Mouse (Mus musculus) liver, embryonic 14.5 days (tissue): ENCODE data around the gene Igll1. TPM values are rescaled to one million over a fixed set of nuclear protein-coding genes. Genes with fewer than 3 reads are reported as not detected.

Source experiments
- ATAC-seq: fragments of 200-750 bp; cut with Nextera tagmentation; 2 replicates; pipeline ENCODE4 v1.8.0; 2017; ENCODE audit warnings: moderate number of reproducible peaks, mild to moderate bottlenecking, moderate library complexity; ENCODE audit not compliant: insufficient read depth
- DNase-seq, 3 experiments: peaks; one replicate each; pipeline ENCODE4 v3.0.0-alpha.2; 2012 to 2013; ENCODE audit warnings: low read depth in 3 of 3, low spot score in 3 of 3
- H3K27ac ChIP-seq: fragments of 300-500 bp; sonication (generic); 2 replicates; pipeline ENCODE4 v1.5.1; 2014; ENCODE audit warnings: moderate library complexity, mild to moderate bottlenecking, control low read depth, inconsistent platforms
- H3K27me3 ChIP-seq: fragments of 300-500 bp; sonication (generic); 2 replicates; pipeline ENCODE4 v1.6.1; 2014; ENCODE audit warnings: mild to moderate bottlenecking, low read length, moderate library complexity; ENCODE audit not compliant: control insufficient read depth, insufficient read depth
- H3K36me3 ChIP-seq: fragments of 300-500 bp; sonication (generic); replicated peaks from 2 replicates; pipeline ENCODE4 v1.6.1; 2014; ENCODE audit warnings: low read depth; ENCODE audit not compliant: control insufficient read depth, insufficient read depth
- H3K4me1 ChIP-seq, 2 experiments: fragments of 200-500 bp in 1 of 2; fragments of 300-500 bp in 1 of 2; sonication (generic) in 1 of 2; replicated peaks; 2 replicates each; pipeline ENCODE4 v1.6.1; 2012 to 2014; ENCODE audit warnings: antibody characterized with exemption in 1 of 2, inconsistent platforms in 1 of 2, low read length in 1 of 2; ENCODE audit not compliant: control insufficient read depth in 2 of 2, insufficient read depth in 2 of 2
- H3K4me2 ChIP-seq: fragments of 300-500 bp; sonication (generic); 2 replicates; pipeline ENCODE4 v1.6.1; 2014; ENCODE audit warnings: low read depth, mild to moderate bottlenecking, control low read depth, moderate library complexity
- H3K4me3 ChIP-seq, 2 experiments: fragments of 200-500 bp in 1 of 2; fragments of 300-500 bp in 1 of 2; sonication (generic) in 1 of 2; 2 replicates each; pipeline ENCODE4 v1.5.1; 2012 to 2014; ENCODE audit warnings: low read depth in 2 of 2, low read length in 2 of 2, mild to moderate bottlenecking in 2 of 2, control low read depth in 1 of 2, inconsistent platforms in 1 of 2, moderate library complexity in 1 of 2; ENCODE audit not compliant: insufficient read depth in 1 of 2
- H3K9ac ChIP-seq: fragments of 300-500 bp; sonication (generic); replicated peaks from 2 replicates; pipeline ENCODE4 v1.6.1; 2014; ENCODE audit warnings: mild to moderate bottlenecking, control low read depth, moderate library complexity
- H3K9me3 ChIP-seq: fragments of 300-500 bp; sonication (generic); 2 replicates; pipeline ENCODE4 v1.6.1; 2016; ENCODE audit warnings: low read length, mixed read lengths; ENCODE audit not compliant: control insufficient read depth
- CTCF ChIP-seq: IDR thresholded peaks from 2 replicates; pipeline ENCODE4 v1.5.1; 2016; ENCODE audit warnings: antibody characterized with exemption, low read depth, control low read depth
- EP300 ChIP-seq: IDR thresholded peaks from 2 replicates; pipeline ENCODE4 v1.6.1; 2016; ENCODE audit warnings: antibody characterized with exemption, low read depth
- WGBS: fragments of 180-500 bp; shearing (Covaris S2); extraction: QIAGEN DNeasy Blood & Tissue Kit; methylation state at CpG from one replicate; pipeline ENCODE4 v1.1.7; 2014; ENCODE audit not compliant: insufficient replicate concordance; 5-methylcytosine and 5-hydroxymethylcytosine counted together
- polyA plus RNA-seq, 2 experiments: library from polyadenylated mRNA; depleted of rRNA in 1 of 2; stranded (reverse) in 1 of 2; unstranded in 1 of 2; fragments of >200 nt; fragmentation: Nextera tagmentation in 1 of 2; extraction: Ambion mirVana in 1 of 2; gene quantifications; 2 replicates each; pipeline versions ENCODE4 v1.2.1 to v1.2.3; 2012 to 2014

The Igll1 gene
- polyA plus RNA-seq, 2 experiments, result 1.4 to 2.7 TPM

DNA sequence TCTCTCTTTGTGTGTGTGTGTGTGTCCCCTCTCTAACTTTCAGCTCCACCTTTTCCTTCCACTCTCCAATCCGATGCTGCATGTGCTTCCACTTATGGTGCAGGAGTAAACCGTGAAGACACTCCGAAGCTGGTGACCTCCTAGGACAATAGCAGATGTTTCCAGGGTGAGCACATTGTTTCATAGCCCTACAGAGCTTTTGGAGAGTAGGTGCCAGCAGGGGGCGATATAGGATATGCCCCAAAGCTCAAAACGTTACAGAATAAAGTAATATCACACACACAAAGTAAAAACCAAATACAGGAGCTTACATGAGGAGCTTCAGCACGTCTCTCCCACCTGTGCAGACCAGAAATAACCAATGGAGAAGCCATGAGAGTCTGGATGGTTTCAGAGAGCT lies 8.9 kb downstream of the Igll1 start:
- H3K27ac ChIP-seq, result no peak overlapping the region
- H3K4me1 ChIP-seq, result no peaks in the 10 kb centered on the region
- no peak overlapping the region for H3K9ac ChIP-seq
- DNase-seq (peak in 2 of 3 experiments; percentile 28 to 33), ATAC-seq (no peak)
- H3K27me3 ChIP-seq, result no peaks in the 10 kb centered on the region
- no peaks in the 10 kb centered on the region for H3K9me3 ChIP-seq
- 10% methylated on average over 6 of the region's 6 CpGs for WGBS
- H3K4me3 ChIP-seq, result no peak overlapping the region
- H3K4me2 ChIP-seq, result no peak overlapping the region
- H3K36me3 ChIP-seq, result no peaks in the 10 kb centered on the region
- TF ChIP-seq EP300 (no peak), CTCF (peak; percentile 67)

DNA sequence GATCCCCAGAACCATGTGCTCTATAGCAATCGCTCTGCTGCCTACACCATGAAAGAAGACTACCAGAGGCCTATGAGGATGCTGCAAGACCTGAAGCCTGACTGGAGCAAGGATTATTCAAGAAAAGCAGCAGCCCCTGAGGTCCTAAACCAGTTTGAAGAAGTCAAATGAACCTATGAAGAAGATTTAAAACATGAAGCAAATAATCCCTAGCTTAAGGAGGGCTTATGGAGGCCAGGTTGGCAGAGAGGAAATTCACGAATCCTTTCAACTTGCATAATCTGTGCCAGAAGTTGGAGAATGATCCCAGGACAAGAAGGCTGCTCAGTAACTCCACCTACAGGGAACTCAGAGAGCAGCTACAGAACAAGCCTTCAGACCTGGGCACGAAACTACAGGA lies 11.4 kb downstream of the Igll1 start:
- H3K4me3 ChIP-seq, result no peak overlapping the region
- no peak for TF ChIP-seq CTCF
- no peak for TF ChIP-seq EP300
- DNase-seq (no peak), ATAC-seq (no peak)
- no peaks in the 10 kb centered on the region for H3K9me3 ChIP-seq
- no peaks in the 10 kb centered on the region for H3K4me1 ChIP-seq
- H3K9ac ChIP-seq, result no peak overlapping the region
- no peak overlapping the region for H3K27ac ChIP-seq
- H3K36me3 ChIP-seq, result no peaks in the 10 kb centered on the region
- 58% methylated on average over 3 of the region's 3 CpGs for WGBS
- no peaks in the 10 kb centered on the region for H3K27me3 ChIP-seq
- H3K4me2 ChIP-seq, result no peak overlapping the region

DNA sequence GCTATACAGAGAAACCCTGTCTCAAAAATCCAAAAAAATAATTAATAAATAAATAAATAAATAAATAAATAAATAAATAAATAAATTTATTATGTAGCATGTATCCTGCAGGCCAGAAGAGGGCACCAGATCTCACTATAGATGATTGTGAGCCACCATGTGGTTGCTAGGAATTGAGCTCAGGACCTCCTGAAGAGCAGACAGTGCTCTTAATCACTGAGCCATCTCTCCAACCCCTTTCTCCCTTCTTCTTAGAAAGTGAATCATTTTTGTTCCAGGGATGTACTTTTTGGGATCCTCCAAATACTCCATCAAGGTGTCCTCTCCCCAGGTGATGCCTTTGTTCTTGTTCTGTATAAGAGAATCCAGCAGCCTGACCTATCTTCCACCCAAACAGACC lies 14.6 kb downstream of the Igll1 start:
- Histone ChIP-seq H3K36me3 (no peaks in the 10 kb centered on the region), H3K4me1 (no peaks in the 10 kb centered on the region), H3K9me3 (no peaks in the 10 kb centered on the region), H3K9ac (no peak overlapping the region), H3K27me3 (no peaks in the 10 kb centered on the region), H3K4me3 (no peak overlapping the region), H3K27ac (no peak overlapping the region), H3K4me2 (no peak overlapping the region)
- DNase-seq (no peak), ATAC-seq (no peak)
- TF ChIP-seq EP300, result no peak
- TF ChIP-seq CTCF, result no peak

DNA sequence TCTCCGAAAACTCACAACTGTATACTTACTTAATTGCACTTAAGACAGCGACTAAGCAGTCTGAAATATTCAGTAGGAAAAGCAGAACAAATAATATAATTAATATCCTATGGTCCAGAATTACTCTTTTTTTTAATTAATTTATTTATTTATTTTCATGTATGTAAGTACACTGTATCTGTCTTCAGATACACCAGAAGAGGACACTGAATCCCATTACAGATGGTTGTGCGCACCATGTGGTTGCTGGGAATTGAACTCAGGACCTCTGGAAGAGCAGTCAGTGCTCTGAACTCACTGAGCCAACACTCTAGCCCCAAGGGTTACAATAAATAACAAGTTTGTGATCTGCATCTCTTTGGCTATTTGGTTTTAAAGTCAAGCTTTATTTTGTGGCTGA lies 34.1 kb downstream of the Igll1 start:
- H3K4me1 ChIP-seq, result no peaks in the 10 kb centered on the region
- ATAC-seq (no peak), DNase-seq (no peak)
- 72% methylated on average over 3 of the region's 3 CpGs for WGBS
- no peaks in the 10 kb centered on the region for H3K9me3 ChIP-seq
- no peak overlapping the region for H3K27ac ChIP-seq
- H3K4me3 ChIP-seq, result no peak overlapping the region; a peak in 1 of 4 replicates
- TF ChIP-seq EP300 (no peak), CTCF (no peak)
- no peak overlapping the region for H3K9ac ChIP-seq
- H3K27me3 ChIP-seq, result no peaks in the 10 kb centered on the region
- H3K4me2 ChIP-seq, result peak overlapping the region; percentile 54
- H3K36me3 ChIP-seq, result no peaks in the 10 kb centered on the region

DNA sequence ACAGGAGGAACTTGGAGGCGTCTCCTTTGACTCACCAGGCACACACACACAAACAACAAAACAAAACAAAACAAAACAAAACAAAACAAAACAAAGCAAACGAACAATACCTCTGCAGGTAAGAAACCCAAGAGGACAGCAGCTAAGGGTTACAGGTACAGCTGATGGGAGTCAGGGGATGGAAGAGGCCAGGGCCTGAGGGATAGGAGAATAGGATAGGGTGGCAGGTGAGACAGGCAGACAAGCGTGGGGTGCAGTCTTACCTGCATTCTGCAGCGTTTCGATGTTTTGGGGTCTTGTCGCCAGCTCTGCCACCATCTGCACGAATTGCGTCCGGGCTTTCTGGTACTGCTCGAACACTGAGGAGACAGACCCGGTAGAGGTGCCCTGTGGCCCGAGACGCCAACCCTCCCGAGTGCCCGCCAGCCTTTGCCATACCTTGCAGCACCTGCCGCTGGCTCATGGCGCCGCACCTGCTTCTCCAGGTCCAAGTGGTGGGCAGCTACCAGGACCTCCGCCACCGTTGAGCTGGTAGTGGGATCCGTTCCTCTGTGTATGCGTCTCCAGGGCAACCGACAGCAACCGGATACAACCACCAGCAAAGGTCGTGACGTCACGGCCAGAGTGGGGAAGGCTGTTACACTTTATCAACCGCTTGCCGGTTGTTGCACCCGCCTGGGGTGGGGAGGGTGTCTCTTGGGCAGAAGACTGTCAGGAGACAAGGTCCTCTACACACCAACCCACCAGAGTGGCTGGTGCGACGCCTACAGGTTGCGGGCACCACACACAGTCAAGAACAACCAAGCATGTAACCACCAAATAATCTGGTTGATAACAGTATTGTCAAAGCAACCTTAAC lies 34.8 kb downstream of the Igll1 start, which contains the start of gene Spag6l:
Gene Spag6l (minus strand): TSS at position 700 of the 859 bp plus-strand sequence.
- ATAC-seq (peak; percentile 74), DNase-seq (peak; percentile 58 to 62 (median 58))
- H3K4me1 ChIP-seq, result no peaks in the 10 kb centered on the region
- TF ChIP-seq CTCF, result peak; percentile 48; the same call in 1 of the 2 replicates
- no peak for TF ChIP-seq EP300
- H3K27me3 ChIP-seq, result no peaks in the 10 kb centered on the region
- no peak within 1 kb of the TSS for H3K9ac ChIP-seq
- H3K36me3 ChIP-seq, result no peaks in the 10 kb centered on the region
- H3K27ac ChIP-seq, result no peak within 1 kb of the TSS
- 6% methylated on average over 33 of the region's 33 CpGs for WGBS
- H3K9me3 ChIP-seq, result no peaks in the 10 kb centered on the region
- peak within 1 kb of the TSS; percentile 25 to 40 for H3K4me3 ChIP-seq
- peak within 1 kb of the TSS; percentile 54 for H3K4me2 ChIP-seq
